Mouse (Mus musculus): Measurements from ENCODE around the gene Thra. TPM values are rescaled to one million over a fixed set of nuclear protein-coding genes. Genes with fewer than 3 reads are reported as not detected.
"Not testable (repeated sequence)": the region's sequence is repeated elsewhere in the genome, so short reads cannot be mapped to it uniquely, and the experiment has no call there.

Thra gene
- 100 to 1,000 TPM; 956 to 985 TPM for total RNA-seq (2021)

GRCm38 (mm10) chr11:98740393-98741050 lies at the start of gene Thra:
Gene Thra, plus strand, starts transcription at chr11:98740638.
- DNase-seq = peak in 1 of 2 experiments; percentile 79

- no peak for DNase-seq
Measured at GRCm38 (mm10) chr11:98693201-98693600, 47.2 kb upstream of the Thra start.

GRCm38 (mm10) chr11:98693746-98694145 lies 46.7 kb upstream of the Thra start:
- DNase-seq = no peak

DNA sequence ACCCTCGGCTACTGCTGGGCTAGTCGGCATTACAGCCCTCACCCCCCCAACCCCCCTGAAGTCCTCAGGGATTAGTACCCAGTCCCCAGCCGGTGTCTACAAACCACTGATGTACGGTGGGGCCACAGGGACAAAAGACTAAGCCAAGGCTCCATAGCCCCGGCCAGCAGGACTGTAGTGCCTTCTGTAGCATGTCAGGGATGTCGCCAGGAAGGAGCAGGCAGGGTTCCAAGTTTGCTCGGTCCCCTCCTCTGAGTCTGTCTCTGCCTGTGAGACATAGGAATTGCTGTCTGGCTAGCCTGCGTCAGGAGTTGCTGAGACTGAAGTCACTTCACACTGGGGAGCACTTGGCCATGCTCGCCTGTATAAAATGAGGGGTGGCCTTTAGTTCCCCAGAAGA lies 46.1 kb upstream of the Thra start:
- no peak for DNase-seq

DNA sequence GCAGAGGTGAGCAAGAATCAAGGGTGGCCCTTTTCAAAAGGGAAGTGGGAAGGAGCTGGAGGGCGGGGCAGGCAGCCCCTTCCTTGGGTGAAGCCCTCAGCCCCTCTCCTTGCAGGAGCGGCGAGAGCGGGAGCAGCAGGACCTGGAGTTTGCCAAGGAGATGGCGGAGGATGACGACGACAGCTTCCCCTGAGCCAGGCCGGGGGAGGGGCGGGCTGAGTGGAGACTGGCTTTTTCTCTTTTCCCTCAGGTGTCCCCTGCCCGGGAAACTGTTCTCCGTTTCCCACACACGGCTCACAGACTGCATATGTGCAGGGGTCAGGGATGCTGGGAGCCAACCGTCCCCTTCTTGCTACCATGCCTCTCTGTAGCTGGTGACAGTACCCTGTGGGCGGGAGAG lies 45.0 kb upstream of the Thra start:
- no peak for DNase-seq

DNA sequence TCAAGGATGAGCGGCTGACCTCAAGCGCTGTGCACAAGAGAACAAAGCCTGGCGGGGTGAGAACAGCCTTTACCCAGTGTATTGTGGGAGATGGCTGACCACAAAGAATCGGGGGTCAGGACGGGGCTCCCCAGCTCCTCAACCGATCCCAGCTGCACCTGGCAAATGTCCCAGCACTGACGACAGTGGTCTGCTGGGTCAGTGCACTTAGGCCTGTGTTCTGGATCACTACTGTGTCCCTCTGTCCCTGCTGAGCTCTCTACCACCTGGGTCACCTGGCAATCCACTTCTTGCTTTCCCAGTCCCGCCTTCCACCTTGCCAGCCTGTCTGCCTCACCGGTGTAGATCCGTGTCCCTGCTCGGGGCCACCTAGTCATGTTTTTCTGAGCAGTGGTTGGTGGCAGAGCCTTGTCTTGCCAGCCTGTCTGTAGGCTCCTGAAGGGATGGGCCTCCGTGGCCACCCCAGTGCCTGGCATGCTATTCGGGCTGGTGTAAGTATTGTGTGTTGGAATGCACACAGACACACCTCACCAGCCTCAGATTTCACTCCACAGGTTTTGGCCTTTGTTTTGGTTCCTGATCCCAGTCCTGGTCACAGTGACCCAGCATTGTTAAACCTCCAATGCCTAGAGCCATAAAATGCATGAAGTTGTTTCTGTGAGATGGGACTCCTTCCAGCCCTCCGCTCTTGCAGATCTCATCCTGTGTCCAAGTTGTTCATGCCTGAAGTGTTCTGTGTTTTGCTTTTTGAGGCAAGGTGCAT lies 43.8 kb upstream of the Thra start:
- no peak for DNase-seq

- DNase-seq = no peak
Measured at GRCm38 (mm10) chr11:98697225-98697624, 43.2 kb upstream of the Thra start.

DNA sequence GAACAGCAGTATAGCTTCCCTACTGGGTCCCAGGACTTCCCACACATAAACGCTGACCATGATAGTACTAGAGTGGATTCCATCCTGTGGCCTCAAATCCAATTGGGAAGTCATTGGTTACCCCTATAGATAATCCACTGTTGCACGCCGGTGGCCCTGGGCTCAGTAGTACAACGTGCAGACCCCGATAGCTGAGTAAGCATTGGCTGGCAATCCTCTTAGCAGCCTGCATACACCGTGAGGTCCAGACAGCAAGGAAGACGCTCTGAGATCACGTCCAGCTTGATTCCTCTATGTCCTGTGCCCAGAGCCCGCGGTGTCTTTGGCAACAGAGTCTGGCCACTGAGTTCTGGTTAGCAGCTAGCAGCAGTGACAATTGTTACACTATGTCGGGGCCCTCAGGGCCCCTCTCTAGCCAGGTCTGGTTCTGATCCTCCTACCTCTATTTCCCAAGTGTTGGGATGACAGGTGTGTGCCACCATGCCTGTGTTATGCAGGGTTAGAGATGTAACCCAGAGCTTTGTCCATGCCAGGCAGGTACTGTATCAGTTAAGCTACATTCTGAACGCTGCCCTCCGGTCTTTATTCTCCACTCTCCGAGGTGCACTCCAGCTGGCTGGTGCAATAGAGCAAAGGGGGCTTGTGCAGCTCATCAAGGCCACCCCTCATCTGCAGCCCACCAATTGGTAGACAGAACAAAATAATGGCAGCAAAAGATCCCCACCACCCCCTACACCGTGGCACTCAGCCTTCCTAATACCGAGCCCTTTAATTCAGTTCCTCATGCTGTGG lies 41.4 kb upstream of the Thra start:
- no peak for DNase-seq

GRCm38 (mm10) chr11:98699911-98700310 lies 40.5 kb upstream of the Thra start:
- DNase-seq = peak; percentile 64 to 74

- no peak for DNase-seq
Measured at GRCm38 (mm10) chr11:98701213-98701670, 39.2 kb upstream of the Thra start, which contains the start of gene Csf3. Gene Csf3, plus strand, starts transcription at chr11:98701263.

DNA sequence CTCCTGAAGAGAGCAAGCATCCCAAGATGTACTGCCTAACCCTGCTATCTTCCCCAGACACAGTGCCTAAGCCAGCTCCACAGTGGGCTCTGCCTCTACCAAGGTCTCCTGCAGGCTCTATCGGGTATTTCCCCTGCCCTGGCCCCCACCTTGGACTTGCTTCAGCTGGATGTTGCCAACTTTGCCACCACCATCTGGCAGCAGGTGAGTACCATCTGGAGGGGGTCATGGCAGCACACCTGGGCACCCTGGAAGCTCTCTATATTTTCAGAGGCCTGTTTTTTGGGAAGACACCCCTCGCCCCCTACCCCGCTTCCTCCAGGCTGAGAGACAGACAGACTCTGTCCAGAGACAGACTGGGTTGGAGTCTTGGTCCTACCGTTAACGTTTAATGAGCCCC lies 38.1 kb upstream of the Thra start:
- no peak for DNase-seq

DNA sequence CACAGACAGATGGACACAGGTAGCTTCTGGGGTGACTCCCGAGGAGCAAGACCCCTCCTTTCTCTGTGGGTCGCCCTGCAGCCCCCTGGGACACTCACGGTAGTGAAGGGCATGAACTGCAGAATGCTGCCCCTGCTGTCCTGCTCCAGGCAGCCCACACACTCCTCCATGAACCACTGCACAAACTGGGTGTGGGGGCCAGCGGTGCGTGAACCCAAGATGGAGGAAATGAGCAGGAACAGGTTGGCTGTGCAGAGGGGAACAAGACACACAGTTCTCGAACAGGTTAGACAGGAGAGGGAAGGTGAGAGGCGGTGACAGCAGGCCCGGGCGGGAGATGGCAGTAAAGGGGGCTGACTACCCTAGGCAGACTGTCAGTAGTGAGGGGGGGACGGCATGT lies 35.4 kb upstream of the Thra start:
- no peak for DNase-seq

DNA sequence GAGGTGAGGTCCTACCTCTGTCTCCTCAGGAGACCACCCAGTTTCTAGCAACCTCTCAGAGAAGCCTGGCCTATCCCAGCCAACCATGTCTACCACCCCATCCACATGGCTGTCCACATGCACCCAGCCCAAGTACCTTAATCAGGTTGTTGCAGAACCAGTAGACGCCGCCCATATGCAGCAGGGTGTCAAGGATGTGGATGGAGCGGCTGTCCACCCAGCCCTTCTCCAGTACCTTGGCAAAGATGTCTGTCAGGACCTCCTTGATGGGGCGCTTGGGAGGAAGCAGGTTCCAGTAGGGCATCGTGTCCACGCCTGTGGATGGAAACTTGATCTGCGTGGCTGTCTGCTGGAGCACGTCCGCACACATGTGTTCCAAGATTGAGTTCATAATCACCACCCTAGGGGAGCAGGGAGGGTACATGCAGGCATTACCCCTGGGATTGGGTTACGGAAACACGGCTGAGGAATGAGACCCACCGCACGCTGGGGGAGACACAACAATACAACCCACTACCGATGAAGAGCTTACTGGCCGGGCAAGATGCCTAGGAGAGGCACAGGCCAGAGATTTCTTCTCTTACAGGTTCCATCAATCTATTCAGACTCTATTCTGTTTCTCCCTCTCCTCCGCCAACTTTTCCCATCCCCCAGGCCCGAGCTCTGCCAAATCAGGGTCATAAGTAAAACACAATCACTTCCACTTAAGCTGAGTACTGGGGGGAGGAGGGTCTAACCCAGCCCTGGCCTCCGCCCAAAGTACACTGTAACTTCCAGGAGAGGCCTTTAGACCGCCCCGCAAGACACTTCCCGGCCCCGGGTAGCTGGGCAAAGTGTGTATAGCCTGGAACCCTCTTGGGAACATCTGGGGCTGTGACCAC lies 32.8 kb upstream of the Thra start:
- no peak for DNase-seq

DNA sequence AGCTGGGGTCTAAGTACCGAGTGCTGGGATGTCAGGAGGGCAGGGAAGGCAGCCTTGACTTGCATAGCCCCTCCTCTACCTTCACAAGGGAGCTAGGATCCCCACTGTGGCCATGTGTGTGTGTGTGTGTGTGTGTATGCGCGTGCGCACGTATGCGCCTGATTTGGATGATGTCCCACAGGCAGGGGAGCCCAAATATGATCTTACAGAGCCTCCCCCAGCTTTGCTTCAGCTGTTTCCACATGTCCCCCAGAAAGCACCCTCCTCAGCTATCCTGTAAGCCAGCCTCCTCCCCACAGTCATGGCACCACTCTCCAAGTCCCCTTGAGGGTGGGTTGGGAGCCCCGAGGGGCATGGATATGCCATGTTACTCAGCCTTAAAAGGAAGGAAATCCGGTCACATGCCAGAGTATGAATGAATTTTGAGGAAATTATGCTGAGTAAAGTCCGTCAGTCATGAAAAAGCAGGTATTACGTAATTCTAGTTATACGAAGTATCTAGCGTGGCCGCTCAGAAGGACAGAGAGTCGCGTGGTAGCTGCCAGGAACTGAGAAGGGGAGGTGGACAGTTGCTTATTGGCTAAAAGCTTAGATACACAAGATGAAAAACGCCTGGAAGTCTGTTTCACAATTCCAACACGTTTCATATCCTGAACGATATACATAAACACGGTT lies 32.0 kb upstream of the Thra start:
- no peak for DNase-seq

GRCm38 (mm10) chr11:98709001-98709741 lies 31.3 kb upstream of the Thra start:
- no peak for DNase-seq

DNA sequence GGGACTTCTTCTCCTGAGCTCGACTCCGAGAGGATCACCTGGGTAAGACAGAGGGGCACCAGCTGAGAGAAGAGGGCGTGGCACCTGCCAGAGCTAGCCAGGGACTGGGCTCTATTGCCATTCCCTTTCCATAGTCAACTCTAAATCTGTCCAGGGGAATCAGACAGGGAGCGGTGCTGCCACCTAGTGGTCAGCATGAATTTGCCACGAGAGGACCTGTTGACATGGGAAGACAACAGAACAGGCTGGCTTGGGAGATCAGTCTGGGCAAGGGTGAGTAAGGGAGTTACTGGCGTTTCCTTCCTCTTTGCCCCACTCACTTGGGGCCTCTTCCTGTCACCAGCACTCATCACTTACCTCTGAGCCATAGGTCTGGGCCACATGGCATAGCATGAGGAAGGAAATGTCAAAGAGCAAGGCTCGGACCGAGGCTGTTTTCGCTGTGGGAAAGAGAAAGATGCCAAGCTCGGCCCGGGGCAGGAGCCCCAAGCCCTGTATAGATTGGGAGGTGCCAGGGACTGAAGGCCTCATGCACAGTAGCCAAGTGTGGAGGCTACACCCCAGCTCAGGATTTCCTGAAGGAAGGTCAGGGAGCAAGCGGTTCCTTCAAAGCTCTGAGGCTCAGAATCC lies 29.9 kb upstream of the Thra start:
- DNase-seq = peak; percentile 72 to 79

DNA sequence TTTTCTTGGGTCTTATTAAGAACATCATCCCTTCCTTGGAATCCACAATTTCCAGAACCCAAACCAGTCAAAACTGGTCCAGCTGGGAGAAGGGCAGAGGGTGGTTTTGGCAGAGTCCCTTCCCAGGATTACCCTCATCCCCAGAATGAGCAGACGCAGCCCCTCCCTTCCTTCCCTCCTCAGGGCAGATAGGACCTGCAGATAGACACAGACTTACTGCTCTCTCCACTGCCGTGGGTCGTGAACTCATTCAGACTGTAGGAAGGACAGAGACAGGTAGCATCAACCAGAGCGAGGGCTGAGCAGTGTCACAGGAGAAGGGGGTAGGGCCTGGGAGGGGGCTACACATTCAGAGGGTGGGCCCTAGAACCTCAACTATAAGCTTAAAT lies 29.4 kb upstream of the Thra start:
- no peak for DNase-seq

- not testable (repeated sequence) for DNase-seq
Measured at GRCm38 (mm10) chr11:98712009-98712408, 28.4 kb upstream of the Thra start.

DNA sequence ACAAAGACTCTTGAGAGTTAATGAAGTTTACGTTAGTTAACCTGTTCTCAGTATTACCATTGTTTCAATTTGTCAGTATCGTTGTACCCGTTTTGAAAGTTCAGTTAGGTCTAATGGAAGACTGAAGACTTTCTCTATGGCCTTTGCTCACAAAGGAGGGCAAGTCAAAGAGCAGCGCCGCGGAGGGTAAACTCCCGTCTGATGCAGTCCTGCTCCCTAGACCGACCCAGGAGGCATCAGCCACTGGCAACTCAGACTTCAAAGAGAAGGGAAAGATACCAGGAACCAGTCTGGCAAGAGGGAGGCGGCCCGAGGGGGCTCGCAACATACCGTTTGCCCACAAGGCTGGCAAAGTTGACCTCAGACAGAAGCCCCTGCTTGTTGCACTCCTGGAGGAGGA lies 26.7 kb upstream of the Thra start:
- no peak for DNase-seq

- no peak for DNase-seq
Measured at GRCm38 (mm10) chr11:98715946-98716345, 24.5 kb upstream of the Thra start.
